Mouse (Mus musculus): Measurements from ENCODE around the gene Eno3. TPM values are rescaled to one million over a fixed set of nuclear protein-coding genes. Genes with fewer than 3 reads are reported as not detected.

The Eno3 gene
- total RNA-seq (2014; rRNA removed) (7.2 and 9.9 TPM in 2 replicates), polyA plus RNA-seq (2015; fragmentation: Nextera tagmentation; extraction: Ambion mirVana) (5.8 and 7.6 TPM in 2 replicates)

DNA sequence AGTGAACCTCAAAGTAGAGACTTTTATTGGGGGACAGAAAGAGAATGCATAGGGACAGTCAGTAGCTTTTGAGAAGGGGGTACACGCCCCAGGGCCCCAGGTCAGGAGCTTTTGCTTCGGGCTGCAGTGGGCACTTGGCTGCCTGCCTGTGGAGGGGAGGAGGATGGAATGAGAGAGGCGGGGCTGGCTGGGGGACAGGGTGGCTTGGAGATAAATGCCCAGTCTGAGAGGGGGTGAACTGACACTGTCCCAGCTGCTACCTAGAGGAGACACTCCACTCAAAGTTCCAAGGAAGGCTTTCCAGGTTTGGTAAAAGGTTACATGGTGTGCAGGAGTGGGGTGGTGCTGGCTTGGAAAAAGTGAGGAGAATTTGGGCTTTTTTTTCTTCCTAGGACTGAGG, at the start of gene Eno3:
TSS of gene Eno3 (plus strand) at position 239 of the 400 bp plus-strand sequence.
- no peak for ATAC-seq (ENCODE audit: low FRiP score)
- H3K27me3 ChIP-seq (ENCODE audit: insufficient read depth, low read length), result no peaks in the 10 kb centered on the region
- no peak for TF ChIP-seq CTCF (IDR thresholded peaks at IDR 0.05)
- WGBS, result 14% methylated on average over 3 of the region's 3 CpGs
- peaks cover 8% of the 10 kb centered on the region for H3K4me1 ChIP-seq (ENCODE audit: insufficient read depth, low read length)
- no peak for DNase-seq (ENCODE audit: low spot score)
- H3K9me3 ChIP-seq (ENCODE audit: low read length), result no peaks in the 10 kb centered on the region
- H3K36me3 ChIP-seq (ENCODE audit: insufficient read depth, low read length), result peaks cover 5% of the 10 kb centered on the region; the same call in 1 of the 2 replicates
- H3K4me2 ChIP-seq (ENCODE audit: low read depth, low read length, poor library complexity, severe bottlenecking), result peak within 1 kb of the TSS; percentile 72
- H3K27ac ChIP-seq (ENCODE audit: low read depth, low read length), result no peak within 1 kb of the TSS
- H3K4me3 ChIP-seq (ENCODE audit: low read depth, low read length), result peak within 1 kb of the TSS; percentile 99
- H3K9ac ChIP-seq (replicated peaks; ENCODE audit: low read length, poor library complexity, severe bottlenecking), result peak within 1 kb of the TSS; percentile 42

- Histone ChIP-seq H3K27ac (ENCODE audit: low read depth, low read length) (no peak overlapping the region), H3K36me3 (ENCODE audit: insufficient read depth, low read length) (peaks cover 82% of the 10 kb centered on the region), H3K4me1 (ENCODE audit: insufficient read depth, low read length) (no peaks in the 10 kb centered on the region), H3K27me3 (ENCODE audit: insufficient read depth, low read length) (no peaks in the 10 kb centered on the region), H3K4me3 (ENCODE audit: low read depth, low read length) (no peak overlapping the region), H3K9ac (replicated peaks; ENCODE audit: low read length, poor library complexity, severe bottlenecking) (no peak overlapping the region), H3K4me2 (ENCODE audit: low read depth, low read length, poor library complexity, severe bottlenecking) (no peak overlapping the region), H3K9me3 (ENCODE audit: low read length) (no peaks in the 10 kb centered on the region)
- ATAC-seq (ENCODE audit: low FRiP score) (no peak), DNase-seq (ENCODE audit: low spot score) (no peak)
- TF ChIP-seq CTCF (IDR thresholded peaks at IDR 0.05), result no peak
- 93% methylated on average over 9 of the region's 9 CpGs for WGBS
Observed at GRCm38 (mm10) chr11:70607611-70608010, 49.4 kb upstream of the Eno3 start.

GRCm38 (mm10) chr11:70608381-70609066, 48.5 kb upstream of the Eno3 start:
- H3K4me1 ChIP-seq (ENCODE audit: insufficient read depth, low read length), result no peaks in the 10 kb centered on the region
- DNase-seq (ENCODE audit: low spot score), result no peak
- no peak overlapping the region for H3K27ac ChIP-seq (ENCODE audit: low read depth, low read length)
- no peak overlapping the region for H3K4me2 ChIP-seq (ENCODE audit: low read depth, low read length, poor library complexity, severe bottlenecking)
- ATAC-seq (ENCODE audit: low FRiP score), result no peak
- peaks cover 89% of the 10 kb centered on the region for H3K36me3 ChIP-seq (ENCODE audit: insufficient read depth, low read length)
- WGBS, result 87% methylated on average over 26 of the region's 26 CpGs
- TF ChIP-seq CTCF (IDR thresholded peaks at IDR 0.05), result peak; percentile 53
- no peaks in the 10 kb centered on the region for H3K9me3 ChIP-seq (ENCODE audit: low read length)
- no peak overlapping the region for H3K9ac ChIP-seq (replicated peaks; ENCODE audit: low read length, poor library complexity, severe bottlenecking)
- H3K27me3 ChIP-seq (ENCODE audit: insufficient read depth, low read length), result no peaks in the 10 kb centered on the region
- no peak overlapping the region for H3K4me3 ChIP-seq (ENCODE audit: low read depth, low read length)

GRCm38 (mm10) chr11:70610752-70611151, 46.2 kb upstream of the Eno3 start:
- peak; percentile 57 for TF ChIP-seq CTCF (IDR thresholded peaks at IDR 0.05)
- no peak overlapping the region for H3K27ac ChIP-seq (ENCODE audit: low read depth, low read length)
- no peaks in the 10 kb centered on the region for H3K27me3 ChIP-seq (ENCODE audit: insufficient read depth, low read length)
- DNase-seq (ENCODE audit: low spot score), result no peak
- no peak overlapping the region for H3K4me3 ChIP-seq (ENCODE audit: low read depth, low read length)
- WGBS, result 83% methylated on average over 4 of the region's 4 CpGs
- H3K4me1 ChIP-seq (ENCODE audit: insufficient read depth, low read length), result no peaks in the 10 kb centered on the region
- H3K4me2 ChIP-seq (ENCODE audit: low read depth, low read length, poor library complexity, severe bottlenecking), result no peak overlapping the region
- ATAC-seq (ENCODE audit: low FRiP score), result no peak
- no peaks in the 10 kb centered on the region for H3K9me3 ChIP-seq (ENCODE audit: low read length)
- H3K9ac ChIP-seq (replicated peaks; ENCODE audit: low read length, poor library complexity, severe bottlenecking), result no peak overlapping the region
- peaks cover 69% of the 10 kb centered on the region for H3K36me3 ChIP-seq (ENCODE audit: insufficient read depth, low read length)

DNA sequence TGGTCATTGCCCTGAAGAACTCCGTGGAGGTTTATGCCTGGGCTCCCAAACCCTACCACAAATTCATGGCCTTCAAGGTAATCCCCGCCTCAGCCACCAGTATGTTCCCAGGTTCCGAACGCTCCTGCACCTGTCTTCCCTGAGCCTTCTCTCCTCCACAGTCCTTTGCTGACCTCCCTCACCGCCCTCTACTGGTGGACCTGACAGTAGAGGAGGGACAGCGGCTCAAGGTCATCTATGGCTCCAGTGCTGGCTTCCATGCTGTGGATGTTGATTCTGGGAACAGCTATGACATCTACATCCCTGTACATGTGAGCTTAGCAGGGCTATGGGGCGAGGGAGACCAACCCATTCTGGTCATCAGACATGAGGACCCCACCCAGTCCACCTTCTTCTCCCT, 44.5 kb upstream of the Eno3 start:
- WGBS, result 76% methylated on average over 7 of the region's 7 CpGs
- H3K36me3 ChIP-seq (ENCODE audit: insufficient read depth, low read length), result peaks cover 52% of the 10 kb centered on the region

GRCm38 (mm10) chr11:70615074-70615473, 41.9 kb upstream of the Eno3 start:
- peaks cover 26% of the 10 kb centered on the region for H3K36me3 ChIP-seq (ENCODE audit: insufficient read depth, low read length)
- ATAC-seq (ENCODE audit: low FRiP score) (no peak), DNase-seq (ENCODE audit: low spot score) (peak; percentile 35)
- no peaks in the 10 kb centered on the region for H3K9me3 ChIP-seq (ENCODE audit: low read length)
- peak overlapping the region; percentile 20; the same call in 1 of the 2 replicates for H3K4me3 ChIP-seq (ENCODE audit: low read depth, low read length)
- WGBS, result 4% methylated on average over 17 of the region's 17 CpGs
- TF ChIP-seq CTCF (IDR thresholded peaks at IDR 0.05), result peak; percentile 36
- peak overlapping the region; percentile 50; the same call in 1 of the 2 replicates for H3K9ac ChIP-seq (replicated peaks; ENCODE audit: low read length, poor library complexity, severe bottlenecking)
- no peaks in the 10 kb centered on the region for H3K27me3 ChIP-seq (ENCODE audit: insufficient read depth, low read length)
- H3K27ac ChIP-seq (ENCODE audit: low read depth, low read length), result no peak overlapping the region
- H3K4me1 ChIP-seq (ENCODE audit: insufficient read depth, low read length), result no peaks in the 10 kb centered on the region
- peak overlapping the region; percentile 28 for H3K4me2 ChIP-seq (ENCODE audit: low read depth, low read length, poor library complexity, severe bottlenecking)

More for the DNA sequence above, 44.5 kb upstream of the Eno3 start:
- no peaks in the 10 kb centered on the region for H3K4me1 ChIP-seq (ENCODE audit: insufficient read depth, low read length)
- H3K9ac ChIP-seq (replicated peaks; ENCODE audit: low read length, poor library complexity, severe bottlenecking), result no peak overlapping the region
- H3K9me3 ChIP-seq (ENCODE audit: low read length), result no peaks in the 10 kb centered on the region
- no peak for DNase-seq (ENCODE audit: low spot score)
- peak; percentile 51 for TF ChIP-seq CTCF (IDR thresholded peaks at IDR 0.05)
- no peak overlapping the region for H3K27ac ChIP-seq (ENCODE audit: low read depth, low read length)
- no peak overlapping the region for H3K4me3 ChIP-seq (ENCODE audit: low read depth, low read length)
- H3K27me3 ChIP-seq (ENCODE audit: insufficient read depth, low read length), result no peaks in the 10 kb centered on the region
- no peak overlapping the region for H3K4me2 ChIP-seq (ENCODE audit: low read depth, low read length, poor library complexity, severe bottlenecking)
- no peak for ATAC-seq (ENCODE audit: low FRiP score)
